Mouse (Mus musculus) right cerebral cortex, postnatal 25 days (tissue): ENCODE measurements around the gene Dpep1.

Experiments used
- DNase-seq: peaks from one replicate; pipeline ENCODE4 v3.0.0; 2022

Gene Dpep1

DNA sequence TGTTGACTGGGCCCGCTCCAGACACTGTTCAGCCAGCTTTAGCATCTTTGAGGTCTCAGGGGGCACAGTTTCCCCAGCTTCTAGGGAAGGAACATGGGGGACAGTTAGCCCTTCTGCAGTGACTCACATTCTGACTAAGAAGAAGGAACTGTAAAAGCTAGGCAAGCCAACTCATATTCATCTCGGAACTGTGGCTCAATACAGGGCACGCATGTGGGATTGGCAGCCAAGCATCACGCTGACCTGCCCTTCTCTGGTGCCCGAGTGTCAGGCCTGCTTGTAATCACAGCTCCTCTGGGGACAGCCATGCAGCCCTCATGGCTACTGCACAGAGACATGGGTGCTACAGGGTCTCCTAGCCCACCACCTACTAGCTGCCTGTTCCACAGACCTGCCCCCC, 64.9 kb downstream of the Dpep1 start:
- no peak for DNase-seq
